Mouse (Mus musculus): ENCODE results near the gene Hcar2.

DNA sequence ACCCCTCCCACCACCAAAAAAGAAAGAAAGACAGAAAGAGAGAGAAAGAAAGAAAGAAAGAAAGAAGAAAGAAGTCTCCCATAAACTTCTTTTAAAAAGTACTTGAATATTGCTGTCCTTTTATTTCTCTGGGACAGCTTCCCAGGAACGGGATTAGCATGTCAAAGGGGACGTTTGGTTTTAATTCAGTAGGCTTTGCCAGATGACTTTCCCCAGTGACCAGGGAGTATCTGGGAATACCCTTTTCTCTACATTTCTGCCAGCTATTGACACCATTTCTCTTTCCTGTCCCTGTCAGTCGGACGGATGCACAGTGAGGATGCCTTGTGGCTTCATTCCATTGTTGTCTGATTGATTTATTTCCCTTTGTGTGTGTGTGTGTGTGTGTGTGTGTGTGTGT, 21.5 kb downstream of the Hcar2 start:
- TF ChIP-seq CTCF (IDR thresholded peaks at IDR 0.05; ENCODE audit: low read depth, low read length): no peak
- TF ChIP-seq POLR2A (IDR thresholded peaks at IDR 0.05; ENCODE audit: borderline replicate concordance, low read depth, low read length): no peak

All from bone marrow macrophage, adult 2 months (primary cell).